Mouse (Mus musculus) hindbrain, embryonic 10.5 days (tissue): ENCODE measurements around the gene Fry. TPM values are rescaled to one million over a fixed set of nuclear protein-coding genes. Genes with fewer than 3 reads are reported as not detected.
A peak's percentile ranks its signal among the peaks of the same experiment; 100 is the strongest.

Source experiments
- DNase-seq: peaks from one replicate; pipeline ENCODE4 v3.0.0-alpha.2; 2017; ENCODE audit warnings: low spot score
- H3K27ac ChIP-seq: fragments of 300-500 bp; sonication (generic); 2 replicates; pipeline ENCODE4 v1.5.1; 2016; ENCODE audit warnings: mild to moderate bottlenecking, moderate library complexity
- H3K27me3 ChIP-seq: fragments of 300-500 bp; sonication (generic); 2 replicates; pipeline ENCODE4 v1.6.1; 2016; ENCODE audit warnings: mild to moderate bottlenecking; ENCODE audit not compliant: poor library complexity, insufficient read depth, severe bottlenecking
- H3K36me3 ChIP-seq: fragments of 300-500 bp; sonication (generic); 2 replicates; pipeline ENCODE4 v1.6.1; 2016; ENCODE audit warnings: mild to moderate bottlenecking, moderate library complexity
- H3K4me1 ChIP-seq: fragments of 300-500 bp; sonication (generic); replicated peaks from 2 replicates; pipeline ENCODE4 v1.6.1; 2016; ENCODE audit warnings: mild to moderate bottlenecking
- H3K4me3 ChIP-seq: fragments of 300-500 bp; sonication (generic); 2 replicates; pipeline ENCODE4 v1.5.1; 2016; ENCODE audit warnings: mild to moderate bottlenecking, moderate library complexity
- H3K9me3 ChIP-seq: fragments of 300-500 bp; sonication (generic); 2 replicates; pipeline ENCODE4 v1.6.1; 2016; ENCODE audit warnings: mild to moderate bottlenecking, moderate library complexity
- WGBS: fragments of 180-500 bp; shearing (Covaris S2); methylation state at CpG from one replicate; pipeline ENCODE4 v1.1.7; 2016; 5-methylcytosine and 5-hydroxymethylcytosine counted together
- polyA plus RNA-seq: library from polyadenylated mRNA; unstranded; fragments of >200 nt; fragmentation: Nextera tagmentation; extraction: Ambion mirVana; gene quantifications from 2 replicates; pipeline ENCODE4 v1.2.1, GENCODE M21; 2016

Gene Fry
- polyA plus RNA-seq, 1 experiment from 2014 or later: 12.5 TPM

- H3K36me3 ChIP-seq: no peaks in the 10 kb centered on the region
- no peaks in the 10 kb centered on the region for H3K9me3 ChIP-seq
- H3K4me1 ChIP-seq: no peaks in the 10 kb centered on the region
- H3K4me3 ChIP-seq: no peak overlapping the region
- no peak for DNase-seq
- WGBS: 86% methylated on average over 3 of the region's 3 CpGs
- no peak overlapping the region for H3K27ac ChIP-seq
- no peaks in the 10 kb centered on the region for H3K27me3 ChIP-seq
Observed at GRCm38 (mm10) chr5:150184959-150185358, 66.5 kb downstream of the Fry start.

- no peaks in the 10 kb centered on the region for H3K36me3 ChIP-seq
- no peaks in the 10 kb centered on the region for H3K27me3 ChIP-seq
- 85% methylated on average over 4 of the region's 4 CpGs for WGBS
- H3K4me3 ChIP-seq: no peak overlapping the region
- H3K9me3 ChIP-seq: peaks cover 11% of the 10 kb centered on the region
- no peaks in the 10 kb centered on the region for H3K4me1 ChIP-seq
- DNase-seq: no peak
- no peak overlapping the region for H3K27ac ChIP-seq
Observed at GRCm38 (mm10) chr5:150186121-150186520, 67.7 kb downstream of the Fry start.

GRCm38 (mm10) chr5:150186676-150187075 lies 68.2 kb downstream of the Fry start:
- Histone ChIP-seq H3K4me3 (no peak overlapping the region), H3K9me3 (peaks cover 14% of the 10 kb centered on the region), H3K27ac (no peak overlapping the region), H3K4me1 (no peaks in the 10 kb centered on the region), H3K36me3 (no peaks in the 10 kb centered on the region), H3K27me3 (no peaks in the 10 kb centered on the region)
- WGBS: 94% methylated on average over 4 of the region's 4 CpGs
- DNase-seq: no peak

- Histone ChIP-seq H3K27ac (no peak overlapping the region), H3K4me3 (no peak overlapping the region), H3K36me3 (no peaks in the 10 kb centered on the region), H3K4me1 (no peaks in the 10 kb centered on the region), H3K27me3 (no peaks in the 10 kb centered on the region), H3K9me3 (peaks cover 14% of the 10 kb centered on the region)
- no peak for DNase-seq
- 83% methylated on average over 4 of the region's 4 CpGs for WGBS
Observed at GRCm38 (mm10) chr5:150188031-150188430, 69.6 kb downstream of the Fry start.

- Histone ChIP-seq H3K4me1 (0 out of 2 replicates have a peak, but pooled peaks cover 1% of the 10 kb centered on the region), H3K4me3 (no peak overlapping the region), H3K9me3 (peaks cover 14% of the 10 kb centered on the region), H3K27me3 (0 out of 2 replicates have a peak, but pooled peaks cover 10% of the 10 kb centered on the region), H3K36me3 (no peaks in the 10 kb centered on the region), H3K27ac (no peak overlapping the region)
- no peak for DNase-seq
- WGBS: 91% methylated on average over 4 of the region's 4 CpGs
Observed at GRCm38 (mm10) chr5:150190454-150191358, 72.3 kb downstream of the Fry start.

- Histone ChIP-seq H3K27ac (peak overlapping the region; percentile 56; the same call in 1 of the 2 replicates), H3K4me3 (peak overlapping the region; percentile 53), H3K4me1 (peaks cover 16% of the 10 kb centered on the region), H3K27me3 (0 out of 2 replicates have a peak, but pooled peaks cover 10% of the 10 kb centered on the region), H3K36me3 (no peaks in the 10 kb centered on the region), H3K9me3 (peaks cover 8% of the 10 kb centered on the region)
- 7% methylated on average over 22 of the region's 22 CpGs for WGBS
- DNase-seq: peak; percentile 57
Observed at GRCm38 (mm10) chr5:150195514-150196210, 77.2 kb downstream of the Fry start.

GRCm38 (mm10) chr5:150196211-150196585 lies 77.8 kb downstream of the Fry start:
- Histone ChIP-seq H3K4me1 (peaks cover 16% of the 10 kb centered on the region), H3K9me3 (peaks cover 3% of the 10 kb centered on the region; the same call in 1 of the 2 replicates), H3K27ac (0 out of 2 replicates have a peak overlapping the region, but pooled peaks have one; percentile 56), H3K27me3 (0 out of 2 replicates have a peak, but pooled peaks cover 10% of the 10 kb centered on the region), H3K36me3 (no peaks in the 10 kb centered on the region), H3K4me3 (peak overlapping the region; percentile 53)
- peak; percentile 45 for DNase-seq
- WGBS: 4% methylated on average over 6 of the region's 6 CpGs

- Histone ChIP-seq H3K27me3 (0 out of 2 replicates have a peak, but pooled peaks cover 10% of the 10 kb centered on the region), H3K36me3 (no peaks in the 10 kb centered on the region), H3K9me3 (no peaks in the 10 kb centered on the region), H3K4me3 (peak overlapping the region; percentile 53; the same call in 1 of the 2 replicates), H3K27ac (no peak overlapping the region), H3K4me1 (peaks cover 16% of the 10 kb centered on the region)
- DNase-seq: peak; percentile 24
- 43% methylated on average over 6 of the region's 6 CpGs for WGBS
Observed at GRCm38 (mm10) chr5:150196881-150197311, 78.5 kb downstream of the Fry start.

GRCm38 (mm10) chr5:150206749-150207148 lies 88.3 kb downstream of the Fry start:
- Histone ChIP-seq H3K4me1 (no peaks in the 10 kb centered on the region), H3K4me3 (no peak overlapping the region), H3K27ac (no peak overlapping the region), H3K9me3 (peaks cover 5% of the 10 kb centered on the region; the same call in 1 of the 2 replicates), H3K27me3 (no peaks in the 10 kb centered on the region), H3K36me3 (no peaks in the 10 kb centered on the region)
- DNase-seq: no peak
- WGBS: 87% methylated on average over 6 of the region's 6 CpGs

- Histone ChIP-seq H3K27ac (no peak overlapping the region), H3K36me3 (no peaks in the 10 kb centered on the region), H3K9me3 (peaks cover 5% of the 10 kb centered on the region; the same call in 1 of the 2 replicates), H3K4me1 (no peaks in the 10 kb centered on the region), H3K27me3 (no peaks in the 10 kb centered on the region), H3K4me3 (no peak overlapping the region)
- 59% methylated on average over 18 of the region's 18 CpGs for WGBS
- DNase-seq: no peak
Observed at GRCm38 (mm10) chr5:150207596-150207995, 89.2 kb downstream of the Fry start.

GRCm38 (mm10) chr5:150208009-150208408 lies 89.6 kb downstream of the Fry start:
- 72% methylated on average over 7 of the region's 7 CpGs for WGBS
- H3K4me1 ChIP-seq: no peaks in the 10 kb centered on the region
- no peak overlapping the region for H3K27ac ChIP-seq
- no peaks in the 10 kb centered on the region for H3K27me3 ChIP-seq
- H3K4me3 ChIP-seq: no peak overlapping the region
- DNase-seq: no peak
- H3K9me3 ChIP-seq: peaks cover 5% of the 10 kb centered on the region; the same call in 1 of the 2 replicates
- H3K36me3 ChIP-seq: no peaks in the 10 kb centered on the region

- no peaks in the 10 kb centered on the region for H3K4me1 ChIP-seq
- no peaks in the 10 kb centered on the region for H3K36me3 ChIP-seq
- DNase-seq: no peak
- WGBS: 94% methylated on average over 6 of the region's 6 CpGs
- H3K4me3 ChIP-seq: no peak overlapping the region
- H3K27ac ChIP-seq: no peak overlapping the region
- H3K27me3 ChIP-seq: no peaks in the 10 kb centered on the region
- 0 out of 2 replicates have a peak, but pooled peaks cover 3% of the 10 kb centered on the region for H3K9me3 ChIP-seq
Observed at GRCm38 (mm10) chr5:150214081-150214480, 95.6 kb downstream of the Fry start.
